Mouse (Mus musculus) midbrain, embryonic 10.5 days (tissue): ENCODE data around the gene Rpap1. TPM values are rescaled to one million over a fixed set of nuclear protein-coding genes. Genes with fewer than 3 reads are reported as not detected.

Source experiments
- DNase-seq: peaks from one replicate; pipeline ENCODE4 v3.0.0-alpha.2; 2017; ENCODE audit warnings: low spot score
- H3K27ac ChIP-seq: fragments of 300-500 bp; sonication (generic); replicated peaks from 2 replicates; pipeline ENCODE4 v1.5.1; 2016; ENCODE audit warnings: mild to moderate bottlenecking
- H3K27me3 ChIP-seq: fragments of 300-500 bp; sonication (generic); 2 replicates; pipeline ENCODE4 v1.6.1; 2016; ENCODE audit warnings: low read depth, mild to moderate bottlenecking; ENCODE audit not compliant: poor library complexity, severe bottlenecking
- H3K36me3 ChIP-seq: fragments of 300-500 bp; sonication (generic); 2 replicates; pipeline ENCODE4 v1.6.1; 2016; ENCODE audit warnings: mild to moderate bottlenecking, moderate library complexity
- H3K4me1 ChIP-seq: fragments of 300-500 bp; sonication (generic); 2 replicates; pipeline ENCODE4 v1.6.1; 2016
- H3K4me3 ChIP-seq: fragments of 300-500 bp; sonication (generic); 2 replicates; pipeline ENCODE4 v1.5.1; 2016; ENCODE audit warnings: mild to moderate bottlenecking, moderate library complexity
- H3K9me3 ChIP-seq: fragments of 300-500 bp; sonication (generic); replicated peaks from 2 replicates; pipeline ENCODE4 v1.6.1; 2016; ENCODE audit warnings: mild to moderate bottlenecking
- WGBS: fragments of 180-500 bp; shearing (Covaris S2); methylation state at CpG from one replicate; pipeline ENCODE4 v1.1.7; 2016; 5-methylcytosine and 5-hydroxymethylcytosine counted together
- polyA plus RNA-seq: library from polyadenylated mRNA; unstranded; fragments of >200 nt; fragmentation: Nextera tagmentation; extraction: Ambion mirVana; gene quantifications from 2 replicates; pipeline ENCODE4 v1.2.1, GENCODE M21; 2016

Rpap1 gene
- polyA plus RNA-seq, 1 experiment from 2014 or later, result 41.0 TPM

DNA sequence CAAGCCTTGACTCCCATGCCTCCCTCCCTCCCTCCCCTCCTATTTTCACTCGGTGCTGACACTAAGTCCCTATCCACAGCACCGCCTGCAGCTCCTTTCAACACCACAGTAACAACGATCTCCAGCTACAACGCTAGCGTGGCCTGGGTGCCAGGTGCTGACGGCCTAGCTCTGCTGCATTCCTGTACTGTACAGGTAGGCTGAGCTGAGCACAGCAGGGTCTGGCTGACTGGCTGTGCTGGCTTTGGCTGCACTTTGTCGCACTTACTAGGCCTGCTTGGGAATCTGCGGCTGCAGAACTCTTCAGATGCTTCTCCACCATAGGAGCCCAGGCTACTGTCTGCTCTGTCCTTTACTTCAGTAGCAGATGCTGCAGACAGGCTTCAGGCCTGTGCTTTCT, 18.2 kb upstream of the Rpap1 start:
- peak overlapping the region; percentile 85; the same call in 1 of the 2 replicates for H3K27ac ChIP-seq
- 40% methylated on average over 8 of the region's 8 CpGs for WGBS
- H3K4me1 ChIP-seq, result peaks cover 85% of the 10 kb centered on the region
- H3K36me3 ChIP-seq, result peaks cover 59% of the 10 kb centered on the region
- H3K9me3 ChIP-seq, result no peaks in the 10 kb centered on the region
- no peak overlapping the region for H3K4me3 ChIP-seq
- H3K27me3 ChIP-seq, result peaks cover 46% of the 10 kb centered on the region
- no peak for DNase-seq

DNA sequence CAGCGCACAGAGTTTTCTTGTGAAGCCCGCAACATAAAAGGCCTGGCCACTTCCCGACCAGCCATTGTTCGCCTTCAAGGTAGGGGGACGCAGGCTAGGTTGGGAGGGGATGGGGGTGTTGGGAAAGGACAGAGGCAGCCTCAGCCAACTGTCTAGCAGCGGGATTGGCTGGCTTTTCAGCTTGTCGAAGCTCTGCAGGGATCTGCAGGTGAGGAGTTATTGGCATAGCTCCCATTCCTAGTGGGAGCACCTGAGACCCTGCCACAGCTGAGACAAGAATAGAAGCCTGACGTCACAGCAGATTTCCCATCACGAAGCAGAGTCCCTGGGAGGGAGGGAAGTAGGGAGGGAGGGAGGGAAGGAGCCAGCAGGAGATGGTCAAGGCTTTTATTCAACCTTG, 17.4 kb upstream of the Rpap1 start:
- Histone ChIP-seq H3K36me3 (peaks cover 52% of the 10 kb centered on the region), H3K4me3 (0 out of 2 replicates have a peak overlapping the region, but pooled peaks have one; percentile 36), H3K9me3 (no peaks in the 10 kb centered on the region), H3K27me3 (peaks cover 50% of the 10 kb centered on the region), H3K27ac (peak overlapping the region; percentile 85), H3K4me1 (peaks cover 93% of the 10 kb centered on the region)
- whole genome bisulfite sequencing, result 21% methylated on average over 9 of the region's 9 CpGs
- DNase-seq, result no peak

DNA sequence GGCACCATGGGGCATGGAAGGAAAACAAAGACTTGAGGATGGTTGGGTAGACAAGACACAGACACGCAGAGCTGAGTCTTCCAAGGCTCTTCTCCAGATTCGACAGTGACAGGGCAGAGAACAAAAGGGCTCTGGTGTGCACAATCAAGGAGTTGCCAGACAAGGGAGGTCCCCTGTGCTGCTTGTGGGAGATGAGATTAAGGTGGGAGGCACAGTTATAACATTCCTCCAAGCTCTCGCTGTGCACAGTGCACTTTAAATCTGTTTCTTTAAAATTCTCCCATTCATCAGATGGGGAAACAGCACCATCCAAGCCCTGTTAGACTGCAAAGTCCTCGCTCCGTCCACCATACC, 16.9 kb upstream of the Rpap1 start:
- Histone ChIP-seq H3K4me3 (peak overlapping the region; percentile 36), H3K36me3 (peaks cover 46% of the 10 kb centered on the region), H3K4me1 (peaks cover 97% of the 10 kb centered on the region), H3K9me3 (no peaks in the 10 kb centered on the region), H3K27me3 (peaks cover 50% of the 10 kb centered on the region), H3K27ac (peak overlapping the region; percentile 85)
- no peak for DNase-seq
- WGBS, result 19% methylated on average over 5 of the region's 5 CpGs

DNA sequence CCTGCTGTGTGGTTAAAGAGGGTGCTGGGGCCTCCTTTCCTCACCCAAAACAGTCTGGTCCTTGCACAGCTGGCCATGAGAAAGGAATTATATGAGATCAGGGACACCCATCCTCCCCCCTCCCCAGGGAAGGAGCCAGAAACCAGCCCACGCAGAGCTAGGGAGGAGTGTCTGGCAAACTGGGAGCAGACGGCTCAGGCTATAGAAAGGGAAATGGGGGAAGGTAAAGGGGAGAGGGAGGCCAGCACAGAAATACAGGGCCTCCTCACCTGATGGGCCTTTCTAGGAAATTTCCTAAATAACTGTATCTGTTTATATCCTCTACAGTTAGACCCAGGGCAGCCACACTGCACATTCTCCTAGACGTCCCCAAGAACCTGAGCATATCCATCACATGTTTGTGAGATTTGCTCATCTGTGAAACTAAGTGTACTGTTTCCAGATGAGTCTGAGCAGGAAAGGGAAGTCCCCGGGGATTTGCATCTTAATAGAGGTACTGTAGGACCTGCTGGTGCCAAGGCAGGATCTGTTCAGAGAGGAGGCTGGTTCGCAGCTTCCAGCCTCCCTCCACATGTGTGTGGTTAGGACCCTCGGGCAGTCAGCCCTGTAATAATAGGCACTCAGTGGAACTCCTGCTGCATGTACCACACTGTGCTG, 16.4 kb upstream of the Rpap1 start:
- 11% methylated on average over 6 of the region's 6 CpGs for WGBS
- H3K4me1 ChIP-seq, result peaks cover 97% of the 10 kb centered on the region
- H3K27me3 ChIP-seq, result peaks cover 55% of the 10 kb centered on the region
- no peaks in the 10 kb centered on the region for H3K9me3 ChIP-seq
- H3K27ac ChIP-seq, result peak overlapping the region; percentile 85
- DNase-seq, result peak; percentile 24
- H3K36me3 ChIP-seq, result peaks cover 41% of the 10 kb centered on the region
- peak overlapping the region; percentile 36 for H3K4me3 ChIP-seq

DNA sequence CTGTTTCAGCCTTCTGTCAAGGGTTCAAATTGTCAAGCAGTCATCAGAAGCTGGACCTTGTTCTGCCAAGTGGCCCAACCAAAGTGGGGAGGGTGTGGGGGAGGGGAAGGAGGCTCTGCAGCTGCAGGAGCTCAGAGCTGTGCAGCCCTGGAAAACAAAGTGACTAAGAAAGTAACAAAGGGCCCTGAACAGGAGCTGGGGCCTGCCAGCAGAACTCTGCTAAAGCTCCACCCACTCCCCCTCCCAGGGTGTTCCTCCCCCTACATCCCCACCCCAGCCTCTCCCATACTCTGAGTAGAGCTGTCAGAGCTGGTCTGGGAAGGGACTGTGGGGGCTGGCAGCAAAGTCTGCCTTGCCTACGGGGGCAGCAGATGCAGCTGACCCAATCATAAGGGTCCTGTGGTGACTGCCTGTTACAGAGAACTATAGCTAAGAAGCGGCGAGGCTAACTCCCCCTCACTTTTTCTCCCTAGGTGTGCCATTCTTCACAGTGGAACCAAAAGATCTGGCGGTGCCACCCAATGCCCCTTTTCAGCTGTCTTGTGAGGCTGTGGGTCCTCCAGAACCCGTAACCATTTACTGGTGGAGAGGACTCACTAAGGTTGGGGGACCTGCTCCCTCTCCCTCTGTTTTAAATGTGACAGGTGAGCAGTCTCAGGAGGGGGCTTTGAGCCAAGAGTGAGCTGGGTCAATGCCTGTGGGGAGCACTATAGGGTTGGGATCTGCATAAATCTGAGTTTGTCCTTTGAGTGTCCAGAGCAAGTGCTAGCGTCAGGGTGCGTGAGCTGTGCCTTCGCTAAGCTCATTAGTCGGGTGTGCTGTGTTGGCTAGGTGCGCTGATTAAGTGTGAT, 15.7 kb upstream of the Rpap1 start:
- H3K4me1 ChIP-seq, result peaks cover 95% of the 10 kb centered on the region
- DNase-seq, result peak; percentile 76
- peak overlapping the region; percentile 85 for H3K27ac ChIP-seq
- WGBS, result 18% methylated on average over 10 of the region's 10 CpGs
- H3K4me3 ChIP-seq, result peak overlapping the region; percentile 36
- H3K9me3 ChIP-seq, result no peaks in the 10 kb centered on the region
- H3K27me3 ChIP-seq, result peaks cover 63% of the 10 kb centered on the region
- H3K36me3 ChIP-seq, result peaks cover 35% of the 10 kb centered on the region

DNA sequence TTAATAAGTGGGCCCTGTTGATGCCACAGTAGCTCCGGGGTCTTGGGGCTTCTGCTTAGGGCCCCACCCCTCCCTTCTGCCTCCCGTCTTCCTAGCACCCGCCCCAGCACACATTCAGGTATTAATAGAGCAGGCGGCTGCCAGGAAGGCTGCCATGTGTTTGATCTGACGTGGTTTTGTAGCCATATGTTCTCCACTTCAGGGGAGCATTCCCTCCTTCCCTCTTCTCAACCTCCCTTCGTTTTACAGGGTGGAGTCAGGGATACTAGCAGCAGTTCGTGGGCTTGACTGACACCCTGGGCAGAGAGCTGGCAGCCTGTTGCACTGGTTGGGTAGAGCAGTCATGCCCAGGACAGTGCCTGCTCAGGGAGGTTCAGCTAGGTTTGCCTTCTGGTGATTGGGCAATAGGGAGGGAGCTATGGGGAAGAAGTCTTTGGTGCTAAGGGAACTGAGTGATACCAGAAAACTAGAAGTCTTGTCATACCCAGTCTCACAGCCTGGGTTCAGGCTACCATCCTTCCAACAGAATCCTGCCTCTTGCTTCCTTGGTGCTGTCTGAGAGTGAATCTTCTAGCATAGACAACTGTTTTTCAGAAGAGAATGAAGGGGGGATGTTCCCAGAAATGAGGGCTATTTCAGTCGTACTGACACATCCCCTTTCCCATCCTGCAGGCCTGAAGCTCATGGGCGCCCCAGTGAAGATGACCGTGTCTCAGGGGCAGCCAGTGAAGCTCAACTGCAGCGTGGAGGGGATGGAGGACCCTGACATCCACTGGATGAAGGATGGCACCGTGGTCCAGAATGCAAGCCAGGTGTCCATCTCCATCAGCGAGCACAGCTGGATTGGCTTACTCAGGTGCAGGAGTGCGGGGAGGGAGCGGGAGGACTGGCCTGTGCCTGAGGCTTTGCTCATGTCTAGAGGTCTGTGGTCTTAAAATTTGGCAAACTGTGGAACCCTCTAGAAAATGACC, 13.8 kb upstream of the Rpap1 start:
- peaks cover 16% of the 10 kb centered on the region for H3K36me3 ChIP-seq
- peaks cover 79% of the 10 kb centered on the region for H3K4me1 ChIP-seq
- H3K27ac ChIP-seq, result peak overlapping the region; percentile 96
- WGBS, result 48% methylated on average over 15 of the region's 15 CpGs
- peaks cover 81% of the 10 kb centered on the region for H3K27me3 ChIP-seq
- DNase-seq, result no peak
- peak overlapping the region; percentile 97 for H3K4me3 ChIP-seq
- H3K9me3 ChIP-seq, result no peaks in the 10 kb centered on the region

DNA sequence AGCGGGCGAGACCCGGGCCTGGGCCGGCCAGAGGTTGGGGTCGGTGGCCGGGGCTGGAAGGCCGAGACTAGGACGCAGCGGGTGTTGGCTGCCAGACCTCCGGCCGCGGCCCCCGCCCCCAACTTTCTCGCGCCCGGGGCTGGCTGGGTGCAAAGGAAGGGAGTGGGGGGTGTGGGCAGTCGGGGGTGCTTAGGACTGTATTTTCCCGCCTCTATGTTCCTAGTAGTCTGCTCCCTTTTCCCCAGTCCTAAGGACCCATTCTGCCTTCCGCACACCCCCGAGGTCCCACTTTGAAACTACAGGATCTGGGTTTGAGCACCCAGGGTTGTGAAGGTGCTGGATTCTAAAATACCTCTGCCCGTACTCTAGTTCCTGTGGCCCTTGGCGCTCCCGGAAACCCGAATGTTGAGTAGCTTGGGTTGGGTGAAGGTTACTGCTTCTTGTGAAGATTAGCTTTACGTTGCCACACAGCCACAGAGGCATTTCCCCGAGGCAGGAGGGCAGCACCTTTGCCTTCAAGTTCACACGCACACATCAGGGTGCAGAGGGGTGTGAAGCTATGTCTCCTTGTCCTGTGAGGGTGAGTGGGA, 12.7 kb upstream of the Rpap1 start:
- peaks cover 5% of the 10 kb centered on the region; the same call in 1 of the 2 replicates for H3K36me3 ChIP-seq
- peaks cover 68% of the 10 kb centered on the region for H3K4me1 ChIP-seq
- 0% methylated on average over 27 of the region's 27 CpGs for WGBS
- peak; percentile 66 for DNase-seq
- peaks cover 74% of the 10 kb centered on the region for H3K27me3 ChIP-seq
- H3K9me3 ChIP-seq, result no peaks in the 10 kb centered on the region
- H3K4me3 ChIP-seq, result peak overlapping the region; percentile 97
- H3K27ac ChIP-seq, result peak overlapping the region; percentile 96

DNA sequence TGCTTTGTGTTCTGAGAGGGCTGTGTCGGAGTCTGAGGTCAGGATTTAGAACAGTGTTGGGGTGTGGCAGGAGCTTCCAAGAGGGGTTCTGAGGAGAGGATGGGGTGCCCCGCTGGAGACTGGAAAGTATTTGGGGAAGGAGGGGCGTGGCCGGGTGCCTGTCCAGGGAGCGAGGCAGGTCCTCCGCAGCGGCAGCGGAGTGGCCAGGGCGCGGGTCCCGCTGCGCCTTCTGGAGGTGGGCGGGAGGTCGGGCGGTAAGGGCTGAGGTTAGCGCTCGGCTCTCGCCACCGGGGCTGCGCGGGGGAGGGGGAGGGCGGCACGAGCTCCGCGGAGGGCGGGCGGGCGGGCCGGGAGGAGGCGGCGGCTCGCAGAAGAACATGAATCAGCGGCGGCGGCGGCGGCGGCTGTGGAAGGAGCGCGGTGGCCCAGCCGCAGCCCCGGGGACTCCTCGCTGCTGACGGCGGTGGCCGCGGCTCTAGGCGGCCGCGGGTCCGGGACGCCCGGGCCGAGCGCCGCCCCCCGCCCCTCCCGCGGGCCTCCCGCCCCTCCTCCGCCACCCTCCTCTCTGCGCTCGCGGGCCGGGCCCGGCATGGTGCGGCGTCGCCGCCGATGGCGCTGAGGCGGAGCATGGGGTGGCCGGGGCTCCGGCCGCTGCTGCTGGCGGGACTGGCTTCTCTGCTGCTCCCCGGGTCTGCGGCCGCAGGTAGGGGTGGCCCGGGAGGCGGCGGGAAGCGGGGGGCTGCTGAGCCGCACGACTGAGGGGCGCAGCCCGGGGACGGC, 12.0 kb upstream of the Rpap1 start:
- H3K27ac ChIP-seq, result peak overlapping the region; percentile 96
- under 1% methylated on average over 70 of the region's 89 CpGs for WGBS
- no peaks in the 10 kb centered on the region for H3K36me3 ChIP-seq
- H3K4me3 ChIP-seq, result peak overlapping the region; percentile 97
- peaks cover 67% of the 10 kb centered on the region for H3K27me3 ChIP-seq
- peak; percentile 66 for DNase-seq
- H3K4me1 ChIP-seq, result peaks cover 61% of the 10 kb centered on the region
- no peaks in the 10 kb centered on the region for H3K9me3 ChIP-seq

DNA sequence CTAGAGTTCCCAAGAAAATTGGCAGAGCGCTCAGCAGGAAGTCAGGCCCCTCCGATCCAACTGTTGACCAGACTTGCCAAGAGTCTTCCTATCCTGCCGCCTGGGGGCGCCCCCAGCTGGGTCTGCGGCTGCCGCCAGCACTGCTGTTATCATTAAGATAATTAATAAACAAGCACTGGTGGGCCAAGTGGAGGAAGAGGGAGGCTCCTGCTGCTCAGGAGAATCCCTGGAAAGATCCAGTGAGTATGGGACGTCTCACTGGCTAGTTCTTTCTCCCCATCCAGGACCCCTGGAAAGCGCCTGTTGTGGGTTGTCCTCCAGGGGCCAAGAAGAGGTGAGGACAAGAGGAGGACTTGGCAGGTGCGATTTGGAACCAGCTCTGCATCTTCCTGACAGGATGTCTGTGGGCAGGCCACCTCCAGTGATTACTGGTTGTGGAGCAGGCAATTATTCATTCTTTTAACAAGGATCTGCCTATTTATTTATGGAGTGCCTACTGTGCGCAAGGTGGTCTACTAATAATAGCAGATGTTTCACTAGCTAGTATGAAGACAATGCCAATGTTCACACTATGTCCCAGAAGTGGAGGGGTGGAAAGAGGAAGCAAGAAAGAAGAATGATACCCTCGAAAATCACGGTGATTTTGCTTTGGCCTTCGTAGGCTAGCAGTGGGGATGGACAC, 11.1 kb upstream of the Rpap1 start:
- peak; percentile 60 for DNase-seq
- Histone ChIP-seq H3K4me1 (peaks cover 52% of the 10 kb centered on the region), H3K9me3 (no peaks in the 10 kb centered on the region), H3K27me3 (peaks cover 57% of the 10 kb centered on the region), H3K27ac (no peak overlapping the region), H3K36me3 (no peaks in the 10 kb centered on the region), H3K4me3 (peak overlapping the region; percentile 97)
- WGBS, result 10% methylated on average over 13 of the region's 13 CpGs

DNA sequence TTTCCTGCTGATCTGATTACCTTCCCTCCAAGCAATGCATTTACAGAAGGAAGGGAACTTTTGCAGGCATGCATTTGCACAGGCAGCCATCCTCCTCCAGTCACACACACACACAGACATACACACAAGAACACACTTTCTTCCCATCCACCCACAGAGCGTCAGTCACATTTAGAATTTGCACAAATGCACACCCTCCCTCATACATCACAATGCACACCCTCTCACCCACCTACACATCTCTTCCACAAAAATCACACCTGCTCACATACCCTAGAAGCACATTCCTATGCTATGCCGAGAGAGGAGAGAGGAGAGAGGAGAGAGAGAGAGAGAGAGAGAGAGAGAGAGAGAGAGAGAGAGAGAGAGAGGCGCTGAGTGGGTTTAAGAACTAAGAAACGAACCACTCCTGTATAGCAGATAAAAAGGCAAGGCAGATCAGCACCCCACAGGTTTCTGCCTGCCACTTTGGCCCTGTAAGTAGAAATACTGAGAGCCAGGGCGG, 10.0 kb upstream of the Rpap1 start, which contains the start of gene Tyro3:
Gene Tyro3 (plus strand): TSS at position 455 of the 505 bp plus-strand sequence.
- peak within 1 kb of the TSS; percentile 22; the same call in 1 of the 2 replicates for H3K4me3 ChIP-seq
- DNase-seq, result no peak
- 65% methylated on average over 5 of the region's 5 CpGs for WGBS
- H3K27me3 ChIP-seq, result peaks cover 51% of the 10 kb centered on the region
- no peaks in the 10 kb centered on the region for H3K9me3 ChIP-seq
- H3K36me3 ChIP-seq, result no peaks in the 10 kb centered on the region
- H3K4me1 ChIP-seq, result peaks cover 41% of the 10 kb centered on the region
- no peak within 1 kb of the TSS for H3K27ac ChIP-seq

DNA sequence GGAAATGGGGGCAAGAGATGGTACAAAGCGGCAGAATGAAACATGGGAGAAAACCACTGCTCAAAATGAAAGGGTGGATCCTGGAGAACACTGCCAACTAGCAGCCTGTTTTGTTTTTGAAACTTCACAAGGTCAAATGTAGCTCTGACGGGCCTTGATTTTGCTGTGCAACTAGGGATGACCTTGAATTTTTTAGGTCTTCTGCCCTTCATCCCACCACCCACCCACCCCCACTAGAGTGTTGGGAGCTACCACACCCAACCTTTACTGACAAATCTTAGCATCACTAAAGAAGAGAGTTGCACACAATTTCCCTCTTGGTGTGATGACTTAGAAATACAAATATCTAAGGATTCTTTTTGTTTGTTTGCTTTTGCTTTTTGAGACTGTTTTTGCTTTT, 2.7 kb upstream of the Rpap1 start:
- H3K9me3 ChIP-seq, result no peaks in the 10 kb centered on the region
- peaks cover 7% of the 10 kb centered on the region; the same call in 1 of the 2 replicates for H3K27me3 ChIP-seq
- peaks cover 6% of the 10 kb centered on the region for H3K36me3 ChIP-seq
- H3K27ac ChIP-seq, result no peak overlapping the region
- WGBS, result 84% methylated on average over 2 of the region's 2 CpGs
- no peak for DNase-seq
- H3K4me3 ChIP-seq, result no peak overlapping the region
- peaks cover 15% of the 10 kb centered on the region for H3K4me1 ChIP-seq
